Mouse (Mus musculus): ENCODE results near the gene Alox12.

DNA sequence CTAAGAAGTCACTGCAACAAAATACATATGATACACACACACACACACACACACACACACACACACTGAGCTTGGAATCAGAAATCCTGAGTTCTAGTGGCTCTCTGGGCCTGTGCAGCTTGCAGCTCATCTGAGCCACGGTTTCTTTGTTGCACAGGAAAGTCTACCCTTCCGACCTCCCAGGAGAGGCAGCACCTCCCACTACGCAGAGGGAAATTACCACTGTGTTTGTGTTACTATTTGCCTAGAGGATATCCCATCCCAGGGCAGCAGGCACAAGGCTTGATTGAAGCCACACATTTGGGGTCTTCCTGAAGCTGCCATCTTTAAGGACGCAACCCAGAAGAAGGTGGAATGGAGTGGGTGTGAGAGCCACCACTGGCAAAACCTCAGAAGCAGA lies 42.3 kb upstream of the Alox12 start:
- TF ChIP-seq CTCF (IDR thresholded peaks at IDR 0.05; ENCODE audit: low read depth, low read length) (no peak), POLR2A (IDR thresholded peaks at IDR 0.05; ENCODE audit: insufficient read depth, low read length) (no peak), EP300 (IDR thresholded peaks at IDR 0.05; ENCODE audit: insufficient read depth, low read depth, low read length) (no peak)

Measured in ES-Bruce4 (cell line).